Mouse (Mus musculus) 3134 (cell line): ENCODE measurements around the gene Tomm40.

Experiments
- DNase-seq: peaks from one replicate; pipeline ENCODE4 v3.0.0-alpha.2; 2011; ENCODE audit warnings: low spot score; ENCODE audit not compliant: insufficient read length; ENCODE audit errors: extremely low read depth

The Tomm40 gene

DNA sequence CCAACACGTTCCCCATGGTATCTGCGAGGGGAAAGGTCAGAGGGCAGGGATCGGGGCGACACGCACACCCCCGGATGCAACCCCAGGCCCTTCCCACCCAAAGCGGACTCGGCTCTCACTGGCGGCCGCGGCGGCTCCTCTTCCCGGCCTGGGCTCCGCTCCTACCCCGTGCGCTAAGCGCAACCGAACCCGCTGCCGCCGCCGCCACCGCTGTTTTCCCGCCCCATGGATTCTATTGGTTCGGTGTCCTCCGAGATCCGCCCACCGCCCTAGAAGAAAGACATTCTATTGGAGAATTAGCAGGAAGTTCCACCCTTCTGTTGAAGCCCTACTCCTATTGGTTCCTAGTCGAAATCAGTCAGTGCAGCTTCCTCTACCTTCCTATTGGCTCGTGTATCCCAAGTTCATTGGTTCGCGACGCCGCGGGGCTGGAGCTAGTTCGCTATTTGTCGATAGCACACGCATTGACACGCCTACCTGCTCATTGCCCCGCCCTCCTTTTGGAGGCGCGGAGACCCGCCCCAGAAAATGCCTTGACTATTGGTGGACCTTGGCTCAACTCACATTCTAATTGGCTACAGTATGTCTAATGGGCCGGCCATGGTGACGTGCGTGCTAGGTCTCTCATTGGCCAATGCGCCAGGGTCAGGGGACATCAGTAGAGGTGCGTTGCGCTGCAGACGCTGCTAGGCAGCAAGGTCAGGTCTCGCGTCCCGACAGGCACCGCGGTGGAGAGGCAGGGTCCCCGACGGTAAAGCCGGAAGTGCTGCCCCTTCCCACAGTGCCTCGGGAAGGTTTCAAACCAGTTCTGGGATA lies at the start of gene Tomm40:
Tomm40 (minus strand) TSS at position 200 of the 816 bp plus-strand sequence.
- peak; percentile 99 for DNase-seq

DNA sequence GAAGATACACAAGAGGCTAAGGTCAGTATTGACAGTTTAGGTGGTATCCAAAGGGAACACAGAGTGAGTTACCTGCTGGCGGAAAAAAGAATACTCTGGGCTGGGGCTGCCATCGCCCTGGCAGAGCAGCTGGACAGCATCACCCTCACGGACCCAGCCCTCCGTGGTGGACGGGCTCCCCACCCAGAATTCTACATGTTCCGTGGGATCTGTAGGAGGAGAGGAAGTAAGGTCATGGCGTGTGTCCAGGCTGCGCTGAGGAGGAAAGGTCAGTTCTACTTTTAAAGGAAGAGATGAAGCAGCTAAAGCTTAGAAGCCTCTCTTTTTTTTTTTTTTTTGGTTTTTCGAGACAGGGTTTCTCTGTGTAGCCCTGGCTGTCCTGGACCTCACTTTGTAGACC lies 49.3 kb upstream of the Tomm40 start:
- DNase-seq, result no peak

DNA sequence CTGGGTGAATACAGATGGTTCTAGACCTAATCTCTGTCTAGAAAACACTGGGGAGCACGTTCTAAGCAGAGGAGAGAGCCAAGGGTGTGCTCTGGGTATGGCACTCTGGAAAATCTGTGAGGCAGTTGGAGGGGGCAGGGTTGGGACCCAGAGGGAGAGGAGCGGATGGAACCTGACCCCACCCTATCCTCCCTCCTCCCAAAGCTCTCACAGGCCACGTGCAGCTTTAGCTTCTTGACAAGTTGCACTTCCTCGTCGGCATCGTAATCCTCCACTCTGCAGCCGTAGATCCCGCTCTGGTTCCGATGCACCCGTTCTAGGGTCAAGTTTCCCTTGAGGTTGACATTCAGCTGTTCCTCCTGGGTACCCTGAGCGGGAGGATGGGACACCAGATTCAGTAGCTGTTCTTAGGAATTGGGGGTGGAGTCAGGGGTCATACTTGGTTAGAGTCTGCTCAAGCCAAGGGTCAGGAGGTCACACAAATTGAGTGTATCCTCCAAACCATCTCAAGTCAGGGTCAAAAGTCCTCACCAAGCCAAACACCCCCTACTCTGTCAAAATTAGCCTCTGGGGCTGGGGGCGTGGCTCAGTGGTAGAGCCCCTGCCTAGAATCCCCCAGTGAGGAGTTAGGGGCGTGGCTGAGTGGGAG lies 48.7 kb upstream of the Tomm40 start:
- DNase-seq, result no peak

DNA sequence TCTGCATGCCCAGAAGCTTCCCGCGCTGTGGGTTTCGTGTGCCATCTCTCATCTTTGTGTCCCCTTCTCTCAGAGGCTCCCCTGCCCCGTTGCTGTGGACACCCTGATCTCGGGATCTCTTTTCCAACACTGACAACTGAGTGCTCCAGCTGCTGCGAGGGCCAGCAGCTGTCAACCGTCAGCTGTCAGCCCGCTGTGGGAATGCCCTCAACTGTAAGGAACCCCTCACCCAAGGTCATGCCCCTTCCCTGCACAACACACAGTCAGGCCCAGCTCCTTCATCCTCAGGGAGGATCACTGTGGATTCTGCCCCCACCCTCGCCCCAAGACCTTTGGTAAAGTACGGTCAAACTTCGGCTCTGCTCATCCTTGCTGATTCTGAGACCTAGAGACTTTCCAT lies 47.0 kb upstream of the Tomm40 start:
- no peak for DNase-seq

DNA sequence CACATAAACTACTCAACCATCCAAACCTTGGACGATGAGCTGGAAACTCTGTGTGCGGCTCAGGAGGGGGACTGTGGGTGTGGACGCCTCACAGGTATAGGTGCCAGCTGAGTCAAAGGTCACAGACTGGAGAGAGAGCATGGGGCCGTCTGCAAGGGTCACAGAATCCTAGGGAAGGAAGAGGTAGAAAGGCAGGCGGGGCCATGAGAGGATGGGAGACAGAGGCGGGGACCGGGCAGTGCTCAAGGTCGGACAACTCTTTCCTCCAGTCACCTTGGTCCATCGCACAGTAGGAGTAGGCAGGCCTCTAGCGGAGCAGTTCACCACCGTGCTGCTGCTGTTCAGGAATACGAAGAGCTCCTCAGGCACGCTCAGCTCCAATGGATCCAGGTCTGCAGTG lies 44.8 kb upstream of the Tomm40 start:
- DNase-seq, result no peak

DNA sequence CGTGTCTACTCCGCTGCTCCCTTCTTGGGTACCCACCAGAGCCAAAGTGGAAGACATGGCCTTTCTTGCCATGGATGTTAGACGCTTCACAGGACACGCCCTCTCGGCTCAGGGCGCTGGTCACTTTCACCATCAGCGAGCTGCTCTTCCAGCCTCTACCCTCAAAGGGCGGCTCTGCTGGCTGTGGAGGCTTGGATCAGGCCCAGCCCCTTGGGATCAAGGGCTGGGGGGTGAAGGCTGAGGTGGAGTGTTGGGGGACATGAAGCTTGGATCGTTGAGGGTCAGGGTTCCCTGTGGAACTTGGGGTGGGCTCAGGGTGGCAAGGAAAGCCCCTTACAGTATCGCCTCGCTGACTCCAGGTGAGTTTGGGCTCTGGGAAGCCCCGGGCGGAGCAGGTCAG lies 43.4 kb upstream of the Tomm40 start:
- no peak for DNase-seq

DNA sequence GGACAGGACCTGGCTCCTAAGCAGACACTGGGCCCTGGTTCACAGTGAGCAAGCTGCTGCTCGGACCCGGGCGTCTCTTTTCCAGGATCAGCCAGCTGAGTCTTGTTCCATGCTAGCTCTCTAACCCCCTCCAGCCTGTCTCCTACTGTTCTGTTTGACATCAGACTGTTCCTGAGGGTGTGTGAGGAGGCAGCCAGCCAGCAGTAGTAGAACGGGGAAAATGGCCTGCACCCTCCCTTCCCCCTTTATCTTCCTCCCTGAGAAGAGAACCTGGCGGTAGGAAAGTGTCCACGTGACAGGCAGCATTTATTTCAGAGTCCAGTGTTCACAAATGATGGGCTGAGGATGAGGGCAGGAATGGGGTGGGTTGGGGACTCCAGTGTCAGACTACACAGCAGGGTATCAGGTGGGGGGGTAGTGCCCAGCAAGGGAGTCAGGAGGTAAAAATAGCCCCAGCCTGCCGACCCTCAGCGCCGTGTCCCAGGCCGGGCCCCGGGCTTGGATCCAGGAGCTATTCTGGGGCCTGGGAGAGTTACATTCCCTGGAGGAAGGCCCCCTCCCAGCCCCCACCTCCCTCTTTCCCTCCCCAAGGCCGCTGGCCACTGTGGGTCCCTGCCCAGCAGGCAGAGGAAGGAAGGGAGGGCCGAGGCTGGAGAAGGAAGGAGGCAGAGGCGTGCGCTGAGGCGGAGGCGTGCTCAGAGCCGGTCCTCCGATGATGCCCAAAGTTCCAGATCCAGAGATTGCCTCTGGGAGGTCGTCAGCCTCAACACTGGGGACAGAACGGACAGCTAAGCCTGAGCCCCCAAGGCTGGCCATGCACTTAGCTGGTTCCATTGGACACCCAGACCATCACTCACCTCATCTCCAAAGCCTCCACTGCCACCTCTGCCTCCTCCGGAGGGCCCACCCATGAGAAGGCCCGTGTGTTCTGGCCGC lies 40.9 kb upstream of the Tomm40 start:
- DNase-seq, result no peak

DNA sequence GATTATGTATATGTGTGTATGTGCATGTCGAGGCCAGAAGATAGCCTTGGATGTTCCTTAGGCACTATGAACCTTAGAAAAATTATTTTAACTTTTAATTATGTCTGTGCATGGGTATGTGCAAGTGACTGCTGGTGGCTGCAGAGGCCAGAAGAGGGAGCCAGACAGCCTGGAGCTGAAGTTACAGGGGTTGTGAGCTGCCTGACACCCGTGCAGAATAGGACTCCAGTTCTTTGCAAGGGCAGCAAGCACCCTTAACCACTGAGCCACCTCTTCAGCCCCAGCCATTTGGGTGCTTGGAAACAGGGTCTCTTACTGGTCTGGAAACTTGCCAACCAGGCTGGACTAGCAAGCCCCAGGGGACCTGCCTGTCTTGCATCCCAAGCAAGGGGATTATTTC lies 39.8 kb upstream of the Tomm40 start:
- DNase-seq, result no peak

DNA sequence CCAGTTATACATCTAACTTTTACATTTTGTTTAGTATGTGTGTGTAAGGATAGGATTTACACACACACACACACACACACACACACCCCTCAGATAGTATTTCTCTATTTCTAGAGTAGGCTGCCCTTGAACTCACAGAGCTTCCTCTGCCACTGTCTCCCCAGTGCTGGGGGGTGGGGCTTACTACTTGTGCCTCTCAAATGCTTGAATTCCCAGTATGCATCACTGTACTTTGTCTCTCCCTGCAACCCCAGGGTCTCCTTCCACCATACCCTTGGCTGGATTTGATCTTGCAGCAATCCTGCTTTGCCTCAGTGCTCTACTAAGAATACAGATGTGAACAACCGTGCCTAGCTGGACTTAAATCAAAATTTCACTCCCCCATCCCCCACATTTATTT lies 38.8 kb upstream of the Tomm40 start:
- DNase-seq, result no peak

DNA sequence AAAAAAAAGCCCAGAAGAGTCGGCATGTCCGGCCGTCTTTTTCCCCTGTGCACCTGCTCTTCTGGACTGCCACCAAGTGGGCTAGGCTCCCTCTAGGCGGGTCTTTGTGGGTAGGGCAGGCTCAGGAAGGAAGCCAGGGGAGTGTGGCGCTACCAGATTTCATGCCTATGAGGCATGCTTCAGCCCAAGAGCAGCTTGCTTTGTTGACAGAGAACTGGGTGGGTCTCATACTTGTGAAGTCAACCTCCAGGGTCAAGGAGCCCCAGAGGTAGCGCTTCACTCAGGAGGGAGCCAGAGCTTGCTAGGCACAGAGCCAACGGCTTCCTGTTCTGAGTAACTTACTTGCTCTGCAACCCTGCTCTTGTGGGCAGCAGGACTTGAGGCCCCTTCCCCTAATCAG lies 38.3 kb upstream of the Tomm40 start:
- DNase-seq, result no peak

DNA sequence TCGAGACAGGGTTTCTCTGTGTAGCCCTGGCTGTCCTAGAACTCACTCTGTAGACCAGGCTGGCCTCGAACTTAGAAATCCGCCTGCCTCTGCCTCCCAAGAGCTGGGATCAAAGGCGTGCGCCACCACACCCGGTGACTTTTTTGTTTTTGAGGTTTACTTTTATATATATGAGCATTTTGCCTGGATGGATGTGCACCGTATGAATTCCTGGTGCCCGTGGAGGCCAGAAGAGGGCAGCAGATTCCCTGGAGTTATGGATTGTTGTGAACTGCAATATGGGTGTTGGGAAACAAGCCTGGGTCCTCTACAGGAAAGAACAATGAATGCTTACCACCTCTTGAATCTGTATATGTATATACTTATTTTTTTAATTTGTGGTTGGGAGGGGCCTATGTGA lies 37.4 kb upstream of the Tomm40 start:
- no peak for DNase-seq

DNA sequence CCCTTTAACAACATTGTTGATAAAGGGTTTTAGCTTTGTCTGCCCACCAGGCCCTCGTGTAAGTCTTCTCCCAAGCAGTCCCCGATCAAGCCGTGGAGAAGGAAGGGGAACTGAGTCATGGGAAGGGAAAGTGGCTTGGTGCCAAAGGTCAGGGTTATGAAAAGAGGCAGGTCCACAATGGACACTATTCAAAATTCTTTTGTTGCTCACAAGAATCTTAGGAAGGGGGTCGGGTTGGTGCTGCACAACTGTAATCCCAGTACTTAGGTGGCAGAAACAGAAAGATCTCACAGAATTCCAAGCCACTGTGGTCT lies 35.8 kb upstream of the Tomm40 start:
- no peak for DNase-seq

DNA sequence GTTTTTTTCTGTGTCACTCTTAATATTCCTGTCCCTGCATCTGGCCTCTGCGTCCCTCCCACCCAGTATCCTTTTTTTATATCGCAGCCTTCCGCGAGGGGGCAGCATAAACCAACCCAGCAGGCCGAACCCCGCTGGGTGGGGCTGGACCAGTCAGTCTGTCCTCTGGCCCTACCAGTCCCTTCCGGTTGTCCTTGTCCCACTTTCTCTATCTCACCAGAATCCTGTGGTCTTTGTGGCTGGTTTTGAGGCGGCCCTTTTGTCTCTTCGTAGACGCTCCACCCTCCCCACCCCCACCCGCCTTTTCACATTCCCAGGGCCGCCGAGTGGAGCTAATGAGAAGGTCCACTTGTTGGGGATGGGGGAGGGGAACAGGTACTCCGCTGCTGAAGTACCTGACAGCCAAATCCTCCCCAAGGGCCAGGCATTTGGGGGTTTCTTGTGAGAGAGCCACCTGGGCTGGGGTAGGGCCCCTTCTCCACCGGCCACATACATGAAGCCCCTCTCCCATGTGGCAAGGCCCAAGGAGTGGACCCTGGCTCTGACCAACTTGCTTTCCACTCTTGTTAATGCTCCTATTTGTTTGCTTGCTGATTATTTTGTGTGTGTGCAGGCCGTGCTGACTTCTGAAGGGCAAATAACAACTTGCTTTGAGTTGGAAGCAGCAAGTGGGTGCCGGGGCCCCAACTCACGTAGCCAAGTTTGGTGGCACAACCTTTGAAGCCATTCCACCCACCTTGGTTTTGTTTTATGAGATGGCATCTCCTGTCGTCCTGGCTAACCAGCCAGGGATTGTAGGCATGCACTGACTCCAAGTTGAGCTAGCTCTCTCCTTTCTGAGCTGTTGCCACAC lies 35.2 kb upstream of the Tomm40 start, which contains the start of gene Nectin2:
Nectin2 (minus strand) TSS at position 267 of the 853 bp plus-strand sequence.
- DNase-seq, result peak; percentile 84

DNA sequence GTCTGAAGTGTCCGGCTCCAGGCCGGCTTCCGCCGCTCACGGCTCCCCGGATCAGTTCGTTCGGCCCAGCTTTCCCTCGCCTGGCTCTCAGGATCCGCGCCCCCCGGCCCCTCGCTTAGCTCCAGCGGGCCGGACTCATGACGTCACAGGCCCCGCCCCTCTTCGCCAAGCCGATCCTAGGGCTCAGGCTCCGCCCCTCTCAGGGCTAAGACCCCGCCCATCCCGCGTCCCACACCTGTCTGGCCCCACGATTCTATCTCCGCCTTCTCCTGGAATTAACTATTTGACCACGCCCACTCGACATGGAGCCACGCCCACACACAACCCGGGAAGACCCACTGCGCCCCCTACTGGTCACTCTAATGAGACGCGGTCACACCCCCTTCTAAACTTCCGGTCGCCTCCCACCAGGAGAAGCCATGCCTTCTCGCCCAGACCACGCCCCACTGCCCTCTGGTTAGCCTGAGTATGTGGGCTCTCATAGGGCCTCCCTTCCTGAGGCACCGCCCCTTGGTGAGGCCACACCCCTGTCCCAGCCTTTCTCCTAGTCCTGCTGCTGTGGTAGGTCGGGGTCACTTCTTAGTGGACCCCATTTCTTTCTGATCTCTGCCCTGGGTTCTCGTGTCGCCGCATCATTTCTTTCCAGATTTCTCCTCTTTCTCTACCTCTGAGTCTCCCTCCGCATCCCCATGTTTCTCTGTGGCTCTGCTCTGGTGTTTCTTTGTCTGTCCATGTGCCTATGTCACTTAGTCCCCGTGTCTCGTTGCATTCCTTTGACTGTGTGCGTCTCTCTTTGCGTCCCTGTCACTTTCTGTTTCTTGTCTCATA lies 34.4 kb upstream of the Tomm40 start:
- DNase-seq, result peak; percentile 93

DNA sequence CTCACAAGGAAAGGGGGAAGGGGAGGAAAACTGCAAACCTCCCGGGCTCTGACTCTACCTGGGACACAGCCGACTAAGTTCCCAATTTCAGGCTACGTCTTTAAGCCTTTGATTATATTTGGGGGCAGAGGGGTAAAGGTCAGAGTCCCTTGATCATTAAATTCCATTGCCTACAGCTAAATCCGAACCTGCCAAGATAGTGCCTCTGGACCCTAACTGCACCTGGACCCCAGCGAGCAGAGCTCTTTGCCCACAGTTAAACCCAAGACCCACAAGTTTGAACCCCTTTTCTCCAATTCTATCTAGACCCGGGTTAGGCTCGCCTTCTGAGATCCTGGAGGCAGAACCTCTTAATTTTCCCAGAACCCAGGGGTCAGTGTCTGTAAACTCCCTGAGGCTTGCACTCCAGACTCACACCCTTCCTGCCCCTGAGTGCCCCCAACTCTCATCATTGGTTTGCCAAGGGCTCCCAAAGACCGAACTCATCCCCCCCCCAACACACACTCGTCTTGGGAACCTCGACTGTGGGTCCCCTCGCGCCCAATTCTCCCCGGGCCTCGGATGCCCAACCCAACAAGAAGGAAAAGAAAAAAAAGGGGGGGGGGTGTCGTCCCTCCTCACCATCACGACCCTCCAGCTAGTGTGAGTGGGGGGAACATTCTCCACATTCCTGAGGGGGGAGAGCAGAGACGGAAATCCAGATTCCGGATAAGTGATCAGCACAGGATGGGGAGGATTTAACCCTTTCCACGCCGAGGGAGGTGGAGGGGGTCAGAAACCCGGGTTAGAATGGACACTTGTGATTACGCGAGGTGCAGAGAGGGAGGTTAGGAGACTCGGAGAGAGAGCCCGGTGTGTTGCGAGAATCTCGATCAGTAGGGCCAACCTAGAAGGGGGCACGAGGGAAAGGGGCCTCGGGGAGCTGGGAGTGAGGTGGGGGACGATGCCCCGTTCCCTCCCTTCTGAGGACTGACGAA lies 33.3 kb upstream of the Tomm40 start:
- no peak for DNase-seq

DNA sequence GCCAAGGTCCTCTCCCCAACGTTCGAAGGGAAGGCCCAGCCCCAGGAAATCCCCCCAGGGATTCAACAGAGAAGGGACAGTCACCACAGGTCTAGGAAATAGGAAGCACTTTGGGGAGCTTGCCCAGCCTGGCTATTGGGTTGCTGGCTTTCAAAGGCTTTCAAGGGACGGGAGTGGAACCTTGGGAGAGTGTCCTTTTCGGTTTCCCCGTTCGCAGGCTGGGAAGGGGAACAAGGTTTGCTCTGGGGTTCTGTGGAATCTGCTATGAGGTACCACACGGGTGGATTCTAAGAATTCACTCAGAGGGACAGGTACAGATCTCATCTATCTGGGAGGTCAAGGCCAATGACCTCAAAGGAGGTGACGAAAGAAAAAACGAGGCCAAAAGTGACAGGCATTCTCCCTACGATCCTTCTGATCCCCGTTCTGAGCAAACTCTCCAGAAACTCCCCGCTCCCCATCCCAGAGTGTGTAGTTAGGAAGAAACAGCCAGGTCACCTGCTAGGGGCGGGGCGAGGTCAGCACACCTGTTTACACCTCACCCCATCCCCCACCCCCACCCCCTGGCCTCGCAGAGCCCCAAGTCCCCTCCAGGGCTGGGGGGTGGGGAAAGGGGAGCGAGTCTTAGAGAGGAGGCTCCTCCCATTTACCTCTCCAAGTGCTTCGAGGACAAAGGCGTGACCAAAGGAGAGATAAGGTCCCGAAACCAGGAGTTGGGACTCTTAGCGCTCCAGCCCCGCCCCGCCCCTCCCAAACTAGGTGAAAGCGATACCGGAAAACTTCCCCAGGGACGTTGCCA lies 32.4 kb upstream of the Tomm40 start:
- no peak for DNase-seq

DNA sequence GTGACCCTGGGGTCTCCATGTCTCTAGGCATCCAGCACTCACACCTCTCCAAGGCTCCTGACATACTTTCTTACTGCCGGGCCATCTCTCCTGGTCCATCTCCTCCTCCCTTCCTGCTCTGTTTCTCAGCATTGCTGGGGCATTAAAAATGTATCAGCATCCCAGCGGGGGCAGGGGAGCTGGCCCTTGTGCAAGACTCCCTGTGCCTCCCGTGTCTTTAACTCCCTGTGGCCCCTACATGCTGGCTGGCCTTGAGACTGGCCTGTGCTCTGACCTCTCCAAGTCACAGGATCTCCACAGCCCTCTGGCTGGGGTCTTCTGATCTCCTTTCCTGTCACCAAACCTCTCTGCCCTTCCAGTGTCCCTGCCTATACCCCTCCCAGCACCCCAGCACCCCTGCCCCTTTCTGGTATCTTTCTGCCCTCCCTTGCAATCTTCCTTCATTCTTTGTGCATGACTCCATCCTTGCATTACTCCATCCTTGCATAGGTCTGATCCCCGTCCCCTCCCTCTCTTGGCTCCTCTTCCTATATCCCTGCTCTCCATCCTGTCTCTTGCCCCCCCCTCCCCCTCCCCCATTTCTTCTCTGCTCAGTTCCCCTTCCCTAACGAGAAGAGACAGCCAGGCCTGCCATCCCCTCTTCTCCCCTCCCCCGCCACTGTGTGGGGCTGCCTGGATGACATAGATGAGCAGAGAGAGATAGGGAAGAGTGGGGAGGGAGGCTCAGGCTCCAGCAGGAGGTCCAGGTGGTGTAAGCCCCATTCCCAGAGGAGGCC lies 31.4 kb upstream of the Tomm40 start:
- DNase-seq, result no peak
